Mouse (Mus musculus): Measurements from ENCODE around the gene Klhl36. TPM values are rescaled to one million over a fixed set of nuclear protein-coding genes. Genes with fewer than 3 reads are reported as not detected.

The Klhl36 gene
- total RNA-seq (2021) = 6.9 and 13.5 TPM in 2 replicates
- long read RNA-seq, transcript Klhl36-201 (5 exons, 2,181 nt) = major isoform, 15 of 19 reads
- long read RNA-seq, partial matches to known transcripts = 1 of 19 reads
- long read RNA-seq, other reads (novel, unspliced or antisense) = 2 of 19 reads

DNA sequence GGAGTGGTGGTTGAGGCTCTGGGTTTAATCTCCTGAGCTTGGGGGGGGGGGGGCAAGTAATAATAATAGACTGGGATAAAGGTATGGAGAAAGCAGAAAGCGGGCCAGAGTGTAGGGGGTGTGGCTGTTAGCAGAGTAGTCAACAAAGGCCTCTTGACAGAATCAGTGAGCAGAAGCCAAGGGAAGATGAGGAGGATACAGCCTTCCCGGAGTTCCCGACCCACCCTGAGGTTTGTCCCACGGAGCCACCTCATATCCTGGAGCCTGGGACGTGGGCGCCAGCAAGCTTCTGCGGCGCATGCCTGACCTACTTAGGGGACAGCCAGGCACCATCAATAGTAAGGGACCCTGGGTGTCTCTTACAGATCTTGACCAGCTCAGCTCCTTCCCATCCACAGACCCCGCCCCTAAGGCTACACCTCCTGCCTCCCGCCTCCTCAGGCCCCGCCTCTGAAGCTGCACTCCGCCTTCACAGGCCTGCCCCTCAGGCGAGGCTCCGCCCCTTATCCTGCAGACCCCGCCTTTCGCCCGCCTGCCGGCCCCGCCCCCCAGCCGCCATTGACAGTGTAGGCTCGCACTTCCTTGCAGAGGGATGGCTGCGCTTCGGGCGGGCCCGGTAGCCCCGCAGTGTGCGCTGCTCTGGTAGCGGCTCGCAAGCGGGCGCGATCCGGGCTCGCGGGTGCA is at the start of gene Klhl36:
Gene Klhl36, plus strand, starts transcription at position 561 of the 684 bp plus-strand sequence.
- peak; percentile 99 for DNase-seq

DNA sequence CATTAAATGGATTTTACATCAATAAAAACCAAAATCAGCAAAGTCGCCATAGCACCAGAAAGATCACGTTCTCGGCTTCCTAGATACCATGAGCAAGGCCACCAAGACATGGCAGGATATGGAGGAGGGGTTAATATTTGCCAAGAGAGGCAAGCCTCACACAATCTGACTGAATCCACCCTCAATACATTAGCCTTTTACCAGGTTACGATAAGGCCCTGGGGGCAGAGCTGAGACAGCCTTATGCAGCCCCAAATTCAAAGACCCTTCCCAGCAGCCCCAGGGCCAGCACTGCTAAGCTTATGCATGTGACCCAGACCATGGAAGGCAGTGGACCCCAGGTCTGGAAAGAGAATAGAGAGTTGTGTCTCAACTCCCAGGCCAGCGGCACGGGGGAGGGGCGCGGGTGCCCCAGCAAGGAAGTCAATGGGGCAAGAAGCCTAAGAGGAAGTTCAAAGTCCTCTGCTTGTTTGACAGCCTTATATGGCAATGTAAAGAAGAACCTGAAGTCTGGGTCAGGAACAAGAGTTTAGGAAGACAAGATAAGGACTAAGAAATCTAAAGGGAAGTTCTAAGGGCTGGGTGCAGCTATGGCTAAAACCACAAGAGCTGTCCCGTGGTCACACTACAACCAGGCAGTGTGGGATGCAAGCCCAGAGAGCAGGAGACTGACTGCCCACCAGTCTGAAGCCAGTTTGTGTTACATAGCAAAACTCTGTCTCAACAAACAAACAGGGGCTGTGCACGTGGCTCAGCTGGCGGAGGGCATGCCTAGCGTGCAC is 49.2 kb upstream of the Klhl36 start:
- no peak for DNase-seq

DNA sequence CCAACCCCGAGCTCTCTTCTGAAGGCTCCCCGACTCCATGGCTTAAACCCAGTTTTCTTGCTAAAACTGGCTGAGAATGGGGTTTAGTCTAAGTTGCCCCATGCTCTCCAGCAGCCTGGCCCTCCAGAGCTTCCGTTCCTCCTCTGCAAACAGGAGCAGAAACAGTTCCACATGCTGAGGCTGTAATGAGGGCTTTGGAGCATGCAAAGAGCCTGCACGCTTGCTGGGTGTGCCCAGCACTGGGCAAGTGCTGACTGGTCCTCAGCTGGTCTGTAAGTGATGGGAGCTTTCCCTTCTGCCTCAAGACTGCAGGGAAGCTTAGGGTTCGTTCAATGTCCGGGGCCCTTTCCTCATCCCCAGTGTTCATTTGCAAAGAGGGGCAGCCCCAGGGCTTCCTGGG is 45.8 kb upstream of the Klhl36 start:
- DNase-seq = no peak

DNA sequence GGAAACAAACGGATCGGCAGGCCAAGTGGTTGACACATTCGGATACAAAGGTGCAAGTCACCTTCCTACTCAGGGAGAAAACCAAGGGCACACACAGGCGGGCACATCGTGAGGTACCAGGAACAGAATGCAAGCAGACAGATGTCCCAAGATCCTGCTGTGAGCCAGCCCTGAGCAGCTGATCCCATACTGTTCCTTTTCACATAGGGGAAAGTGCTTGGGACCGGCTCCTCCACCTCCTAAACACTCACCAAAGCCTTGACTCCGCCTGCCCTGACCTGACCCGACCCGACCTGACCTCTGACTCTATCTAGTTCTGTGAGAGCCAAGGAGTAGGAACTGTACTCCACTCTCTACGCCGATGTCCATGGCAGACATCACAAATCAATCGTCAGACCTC is 44.6 kb upstream of the Klhl36 start:
- DNase-seq = no peak

DNA sequence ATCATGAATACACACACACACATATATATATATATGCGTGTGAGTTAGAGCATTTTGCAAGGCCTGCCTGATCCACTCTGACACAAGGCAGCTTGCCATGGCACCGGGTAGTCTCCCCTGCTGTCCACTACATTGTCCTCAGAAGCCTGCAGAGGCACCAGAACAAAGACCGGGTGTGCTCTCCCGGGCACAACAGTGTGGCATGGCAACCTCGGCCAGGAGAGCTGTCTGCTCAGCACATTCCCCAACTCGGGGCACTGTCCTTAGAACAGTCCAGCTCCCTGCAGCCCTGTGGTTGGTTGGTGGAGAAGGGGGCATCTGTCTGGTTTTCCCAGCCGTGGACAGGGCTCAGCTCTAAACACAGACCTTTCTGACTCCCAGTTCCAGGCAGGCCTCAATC is 42.8 kb upstream of the Klhl36 start:
- DNase-seq = no peak

DNA sequence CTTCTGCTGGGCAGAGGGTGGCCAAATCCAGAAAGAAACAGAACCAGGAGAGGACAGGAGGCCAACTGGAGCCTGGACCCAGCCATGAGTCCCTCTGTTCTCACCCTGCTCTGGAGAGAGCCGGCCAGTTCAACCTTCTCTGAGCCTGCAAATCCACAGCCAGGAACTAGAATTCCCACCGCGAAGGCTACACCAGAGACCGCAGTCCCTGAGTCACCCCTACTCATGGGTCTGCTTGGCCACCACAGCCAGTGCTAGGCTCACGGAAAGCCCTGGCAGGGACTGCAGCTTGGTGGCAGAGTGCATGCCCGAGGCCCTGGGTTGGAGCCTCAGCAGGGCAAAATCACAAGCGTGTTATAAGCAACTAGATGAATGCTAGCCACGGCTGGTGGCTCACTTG is 42.1 kb upstream of the Klhl36 start:
- DNase-seq = no peak

GRCm38 (mm10) chr8:119821691-119822090 is 40.4 kb upstream of the Klhl36 start:
- DNase-seq = no peak

DNA sequence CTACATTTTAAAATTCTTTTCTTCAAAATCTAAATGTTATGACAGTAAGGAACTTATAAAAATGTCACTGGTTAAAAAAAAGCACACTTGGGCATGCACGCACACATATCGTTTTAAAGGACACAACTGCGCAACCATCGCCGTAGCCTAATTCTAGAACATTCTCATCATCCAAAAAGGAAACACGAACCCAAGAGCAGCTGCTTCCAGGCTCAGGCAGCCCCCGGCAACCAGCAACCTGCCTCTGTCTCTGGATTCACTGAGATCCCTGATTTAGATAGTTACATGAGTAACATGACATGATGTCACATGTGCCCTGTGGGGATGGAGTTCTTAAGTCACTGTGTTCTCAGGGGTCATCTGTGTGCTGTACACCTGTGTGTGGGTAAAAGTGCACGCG is 38.8 kb upstream of the Klhl36 start:
- DNase-seq = no peak

- DNase-seq = no peak
Measured at GRCm38 (mm10) chr8:119824100-119824499, 38.0 kb upstream of the Klhl36 start.

- DNase-seq = no peak
Measured at GRCm38 (mm10) chr8:119824809-119825273, 37.2 kb upstream of the Klhl36 start.

- DNase-seq = no peak
Measured at GRCm38 (mm10) chr8:119825950-119826730, 35.9 kb upstream of the Klhl36 start.

DNA sequence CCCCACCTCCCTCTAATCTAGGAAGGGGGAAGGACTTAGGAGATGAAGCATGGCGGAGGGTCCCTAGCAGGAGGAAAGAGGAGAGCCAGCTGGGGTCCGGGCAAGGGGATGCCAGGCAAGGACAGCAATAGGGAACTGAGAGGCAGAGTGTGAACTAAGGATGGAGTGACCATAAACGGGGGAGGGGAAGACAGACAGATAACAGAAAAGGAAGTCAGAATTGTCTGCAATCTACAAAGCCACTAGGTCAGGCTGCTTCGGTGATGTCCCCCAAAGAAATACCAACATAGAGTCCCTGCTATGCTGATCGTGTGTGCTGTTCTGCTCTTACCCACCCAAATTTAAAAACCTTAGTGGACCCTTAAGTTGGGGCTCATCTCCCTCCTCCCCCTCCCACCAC is 35.1 kb upstream of the Klhl36 start:
- no peak for DNase-seq

DNA sequence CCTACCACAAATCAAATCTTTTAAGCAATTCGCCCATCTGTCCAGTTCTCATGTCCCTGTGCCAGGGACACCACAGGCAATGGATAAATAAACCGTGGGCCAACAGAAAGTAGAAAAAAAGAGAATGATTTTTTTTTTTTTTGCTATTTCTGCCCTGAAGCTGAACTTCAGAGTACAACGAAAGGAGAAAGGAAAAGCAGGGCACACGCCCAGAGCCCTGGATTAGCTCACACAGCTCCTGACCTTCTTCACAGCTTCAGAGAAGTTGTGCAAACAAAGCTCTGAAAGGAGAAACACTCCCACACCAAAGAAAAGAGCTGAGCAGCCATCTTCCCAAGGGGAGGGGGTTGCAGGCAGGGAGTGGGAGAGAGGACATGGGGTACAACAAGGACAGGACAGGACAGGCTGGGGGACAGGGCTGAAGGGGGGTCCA is 34.3 kb upstream of the Klhl36 start:
- no peak for DNase-seq

DNA sequence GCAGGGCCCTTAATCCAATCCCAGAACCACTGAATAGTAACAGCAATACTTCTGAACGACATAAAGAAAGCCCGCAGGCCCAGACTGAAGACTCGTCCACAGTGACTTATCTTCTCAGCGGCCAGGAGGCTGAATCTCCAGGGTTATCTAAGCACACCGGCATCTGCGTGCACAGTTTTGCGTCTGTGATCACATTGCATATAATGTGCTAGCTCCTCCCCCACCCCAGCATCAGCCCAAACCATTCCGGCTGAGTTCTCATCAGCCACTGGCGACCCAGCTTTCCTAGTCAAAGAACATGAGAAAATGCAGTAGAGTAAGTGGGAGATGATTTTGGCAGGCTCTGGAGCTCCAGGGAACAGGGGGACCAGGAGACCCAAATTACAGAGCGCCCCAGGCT is 33.1 kb upstream of the Klhl36 start:
- DNase-seq = no peak

DNA sequence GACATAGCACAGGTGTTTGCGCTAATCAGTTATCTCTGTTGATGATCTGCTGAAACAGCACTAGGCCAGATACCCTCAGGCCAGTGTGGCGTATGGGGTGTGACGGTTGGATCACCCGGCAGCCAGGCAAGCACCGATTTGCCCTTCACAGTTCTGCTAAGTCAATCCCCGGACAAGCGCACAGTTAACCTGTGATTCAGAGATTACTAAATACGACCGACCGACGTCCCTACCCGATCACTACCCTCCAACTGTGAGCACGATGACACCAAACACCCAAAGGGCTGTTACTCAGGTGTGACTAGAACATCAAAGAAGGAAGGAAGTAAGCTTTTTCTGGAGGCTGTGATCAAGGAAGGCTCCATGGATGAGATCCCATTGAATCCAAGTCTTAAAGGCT is 32.6 kb upstream of the Klhl36 start:
- DNase-seq = no peak

DNA sequence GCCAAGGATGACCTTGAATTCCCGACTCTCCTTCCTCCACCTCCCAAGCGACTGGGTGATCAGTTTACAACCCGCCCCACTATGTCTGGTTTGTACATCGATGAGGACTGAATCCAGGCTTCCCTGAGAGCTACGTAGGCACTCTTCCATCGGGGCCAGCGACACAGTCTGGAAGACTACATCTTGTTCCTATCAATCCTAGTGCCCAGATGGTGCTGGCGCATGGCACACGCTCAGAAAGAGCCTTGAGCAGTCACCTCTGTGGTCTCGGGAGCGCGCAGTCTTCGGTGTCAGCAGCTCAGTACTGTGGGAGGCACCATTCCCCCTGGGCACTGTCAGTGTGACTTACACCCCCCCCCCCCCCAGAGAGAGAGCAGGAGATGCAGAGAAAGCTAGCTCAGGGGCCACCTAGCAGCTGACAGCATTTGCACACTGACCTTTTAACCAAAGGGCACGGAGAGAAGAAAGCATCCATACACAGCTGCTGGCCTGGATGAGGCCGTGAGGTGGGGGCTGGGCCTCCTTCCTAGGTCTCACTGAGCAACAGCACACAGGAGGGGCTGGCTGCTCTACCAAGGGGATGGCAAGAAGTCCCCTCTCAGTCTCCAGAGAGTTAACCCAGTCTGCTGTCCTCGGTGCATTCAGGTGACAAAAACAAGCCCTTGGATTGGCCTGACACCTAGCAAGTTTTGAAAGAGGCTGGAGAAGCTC is 32.0 kb upstream of the Klhl36 start:
- DNase-seq = no peak

DNA sequence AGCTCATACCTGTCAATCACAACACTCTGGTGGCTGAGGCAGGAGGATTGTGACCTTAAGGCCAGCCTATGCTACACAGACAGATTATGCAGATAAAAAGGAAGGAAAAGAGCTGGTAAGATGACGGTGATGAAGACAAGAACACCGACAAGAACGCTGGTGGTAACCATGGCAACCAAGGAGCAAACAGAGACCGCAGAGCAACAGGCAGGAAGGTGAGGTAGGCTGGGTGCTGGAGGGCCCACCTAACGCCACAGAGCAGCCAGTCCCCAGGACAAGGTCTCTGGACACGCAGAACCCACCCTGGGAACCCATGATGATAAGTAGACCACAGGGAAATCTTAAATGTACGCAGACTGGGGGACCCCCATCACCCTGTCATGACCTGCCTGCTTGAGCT is 31.5 kb upstream of the Klhl36 start:
- no peak for DNase-seq

- DNase-seq = peak; percentile 72
Measured at GRCm38 (mm10) chr8:119831336-119831995, 30.6 kb upstream of the Klhl36 start.

- DNase-seq = no peak
Measured at GRCm38 (mm10) chr8:119832101-119832617, 29.9 kb upstream of the Klhl36 start.

GRCm38 (mm10) chr8:119832931-119833330 is 29.1 kb upstream of the Klhl36 start:
- DNase-seq = no peak

DNA sequence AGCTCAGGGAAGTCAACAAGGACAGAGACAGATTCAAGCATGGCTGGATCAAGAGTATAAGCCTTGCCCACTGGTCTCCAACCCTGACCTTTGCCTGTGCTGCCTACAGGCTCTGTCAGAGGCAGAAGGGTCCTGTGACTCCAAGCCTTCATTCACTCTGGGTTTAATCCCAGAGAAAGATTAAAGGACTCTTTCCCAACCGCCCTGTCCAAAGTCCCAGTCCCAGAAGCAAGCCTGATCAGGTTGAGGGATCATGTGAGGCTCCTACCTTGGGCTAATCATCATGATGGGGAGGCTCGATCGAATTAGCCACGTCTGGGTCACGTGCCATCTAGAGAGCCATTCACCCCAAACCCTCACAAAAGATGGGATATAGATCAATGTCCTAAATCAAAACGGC is 27.4 kb upstream of the Klhl36 start:
- no peak for DNase-seq

Data from adrenal gland, postnatal 25 days (tissue).